Mouse (Mus musculus): ENCODE measurements at regions not wholly inside any gene's neighbourhood (a gene's known extent, or its start where the extent isn't known, plus 50 kb on each side); places are given as distances from the start of the nearest gene placed in this dataset.

DNA sequence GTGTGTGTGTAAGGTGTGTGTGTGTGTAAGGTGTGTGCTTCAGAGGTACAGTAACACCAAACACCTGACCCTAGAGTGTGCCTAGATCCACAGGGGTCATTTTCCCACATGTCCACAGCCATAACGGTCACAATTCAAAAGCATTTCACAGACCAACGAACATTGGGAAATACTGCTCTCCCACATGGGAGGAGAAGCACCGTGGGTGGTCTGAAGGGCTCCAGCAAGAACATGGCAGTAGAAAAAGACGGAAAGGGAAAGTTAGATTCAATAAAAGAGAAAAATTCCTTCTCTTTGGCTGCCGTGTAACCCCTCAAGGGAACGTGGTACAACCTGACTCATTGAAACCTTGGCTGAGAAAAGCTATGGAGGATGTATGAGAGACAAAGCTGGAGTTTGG lies 169.1 kb downstream of the Cdc5l start:
- in situ Hi-C loops (cut with MboI; ENCODE audit: low pct_ligation_motif_present, low pct_unique_long_range_greater_than_20kb, low sequenced_read_pairs) = loop anchor here (25.0 kb wide), 2 partner anchors 802 to 1002 kb away; no protein-coding TSS in a partner anchor
- H3K9me3 ChIP-seq (replicated peaks; ENCODE audit: low read length) = no peaks in the 10 kb centered on the region
- no peak overlapping the region for H3K4me2 ChIP-seq (ENCODE audit: insufficient read depth, low read depth, poor library complexity, severe bottlenecking)
- H3K27ac ChIP-seq (ENCODE audit: insufficient read depth, low read depth) = no peak overlapping the region
- H3K4me1 ChIP-seq (ENCODE audit: control insufficient read depth in 1 of 2, insufficient read depth in 2 of 2) = no peaks in the 10 kb centered on the region
- no peak overlapping the region for H3K4me3 ChIP-seq (replicated peaks in 1 of 3; ENCODE audit: low read depth in 2 of 3, low read length in 2 of 3, poor library complexity in 1 of 3)
- H3K9ac ChIP-seq (ENCODE audit: insufficient read depth, low read depth) = no peak overlapping the region
- peaks cover 2% of the 10 kb centered on the region for H3K27me3 ChIP-seq (replicated peaks)
- no peaks in the 10 kb centered on the region for H3K79me2 ChIP-seq (replicated peaks; ENCODE audit: control insufficient read depth, extremely low read depth, insufficient read depth, poor library complexity, severe bottlenecking)
- H3K36me3 ChIP-seq (replicated peaks in 1 of 2; ENCODE audit: control insufficient read depth in 1 of 2, insufficient read depth in 1 of 2, low read length in 1 of 2) = no peaks in the 10 kb centered on the region
- dilution Hi-C loops (cut with MboI; ENCODE audit: extremely low pct_ligation_motif_present, extremely low pct_unique_long_range_greater_than_20kb, low sequenced_read_pairs) = no loop called here
- no peak for DNase-seq (ENCODE audit: extremely low read depth)
- TF ChIP-seq ZKSCAN1 (IDR thresholded peaks at IDR 0.05; ENCODE audit: borderline replicate concordance, low read depth, low read length) = no peak
- TF ChIP-seq ETS1 (conservative IDR thresholded peaks at IDR 0.05; ENCODE audit: low read depth, low read length) = no peak
- no peak for TF ChIP-seq MEF2A (IDR thresholded peaks at IDR 0.05; ENCODE audit: borderline replicate concordance, low read depth, low read length)
- no peak for TF ChIP-seq MAX (IDR thresholded peaks at IDR 0.05; ENCODE audit: low read length)
- no peak for TF ChIP-seq TCF12 (IDR thresholded peaks at IDR 0.05; ENCODE audit: low read depth, low read length)
- TF ChIP-seq JUN (IDR thresholded peaks at IDR 0.05; ENCODE audit: insufficient read depth, low read depth, low read length) = no peak
- no peak for TF ChIP-seq NELFE (IDR thresholded peaks at IDR 0.05; ENCODE audit: low read depth, low read length)
- no peak for TF ChIP-seq SMC3 (IDR thresholded peaks at IDR 0.05; ENCODE audit: low read depth, low read length)
- no peak for TF ChIP-seq PAX5 (IDR thresholded peaks at IDR 0.05; ENCODE audit: low read length)
- TF ChIP-seq IRF4 (IDR thresholded peaks at IDR 0.05; ENCODE audit: low read depth, low read length) = no peak
- TF ChIP-seq BHLHE40 (IDR thresholded peaks at IDR 0.05; ENCODE audit: low read depth, low read length) = no peak
- no peak for TF ChIP-seq RAD21 (IDR thresholded peaks at IDR 0.05; ENCODE audit: low read depth, low read length)
- no peak for TF ChIP-seq GABPA (IDR thresholded peaks at IDR 0.05; ENCODE audit: insufficient replicate concordance, low read depth, low read length)
- TF ChIP-seq CHD1 (IDR thresholded peaks at IDR 0.05; ENCODE audit: low read depth, low read length) = no peak
- TF ChIP-seq NRF1 (IDR thresholded peaks at IDR 0.05; ENCODE audit: low read depth, low read length) = no peak
- TF ChIP-seq EP300 (IDR thresholded peaks at IDR 0.05; ENCODE audit: low read length) = no peak
- TF ChIP-seq HCFC1 (IDR thresholded peaks at IDR 0.05; ENCODE audit: low read depth, low read length) = no peak
- TF ChIP-seq UBTF (IDR thresholded peaks at IDR 0.05; ENCODE audit: low read depth, low read length) = no peak

DNA sequence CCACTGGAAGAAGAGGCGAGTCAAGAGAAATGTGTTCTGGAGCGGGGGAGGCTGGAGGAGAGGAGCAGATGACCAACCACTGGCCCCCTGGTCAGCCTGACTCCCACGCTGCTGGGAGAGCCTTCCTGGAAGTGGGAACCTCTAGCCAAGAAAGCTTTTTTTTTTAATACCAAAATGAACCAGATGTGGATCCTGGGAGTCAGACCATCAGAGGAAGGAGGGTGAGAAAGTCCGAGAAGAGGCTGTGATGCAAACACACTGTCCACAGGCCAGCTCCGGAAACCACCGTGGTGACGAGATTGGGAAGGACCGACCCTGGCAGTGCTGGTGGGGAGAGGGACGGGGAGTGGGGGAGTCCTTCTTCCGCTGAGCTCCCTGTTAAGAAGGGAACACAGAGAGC lies 173.1 kb downstream of the Cdc5l start:
- Histone ChIP-seq H3K27ac (ENCODE audit: insufficient read depth, low read depth) (no peak overlapping the region), H3K36me3 (replicated peaks in 1 of 2; ENCODE audit: control insufficient read depth in 1 of 2, insufficient read depth in 1 of 2, low read length in 1 of 2) (no peaks in the 10 kb centered on the region), H3K4me3 (replicated peaks in 1 of 3; ENCODE audit: low read depth in 2 of 3, low read length in 2 of 3, poor library complexity in 1 of 3) (no peak overlapping the region), H3K4me2 (ENCODE audit: insufficient read depth, low read depth, poor library complexity, severe bottlenecking) (no peak overlapping the region), H3K9ac (ENCODE audit: insufficient read depth, low read depth) (no peak overlapping the region), H3K79me2 (replicated peaks; ENCODE audit: control insufficient read depth, extremely low read depth, insufficient read depth, poor library complexity, severe bottlenecking) (no peaks in the 10 kb centered on the region), H3K9me3 (replicated peaks; ENCODE audit: low read length) (no peaks in the 10 kb centered on the region), H3K27me3 (replicated peaks) (peaks cover 2% of the 10 kb centered on the region), H3K4me1 (ENCODE audit: control insufficient read depth in 1 of 2, insufficient read depth in 2 of 2) (no peaks in the 10 kb centered on the region)
- in situ Hi-C loops (cut with MboI; ENCODE audit: low pct_ligation_motif_present, low pct_unique_long_range_greater_than_20kb, low sequenced_read_pairs) = loop anchor here (25.0 kb wide), 2 partner anchors 798 to 998 kb away; no protein-coding TSS in a partner anchor
- dilution Hi-C loops (cut with MboI; ENCODE audit: extremely low pct_ligation_motif_present, extremely low pct_unique_long_range_greater_than_20kb, low sequenced_read_pairs) = no loop called here
- TF ChIP-seq CHD1 (IDR thresholded peaks at IDR 0.05; ENCODE audit: low read depth, low read length) (no peak), NELFE (IDR thresholded peaks at IDR 0.05; ENCODE audit: low read depth, low read length) (no peak), NRF1 (IDR thresholded peaks at IDR 0.05; ENCODE audit: low read depth, low read length) (no peak), IRF4 (IDR thresholded peaks at IDR 0.05; ENCODE audit: low read depth, low read length) (no peak)
- DNase-seq (ENCODE audit: extremely low read depth) = no peak
